Mouse (Mus musculus): ENCODE results near the gene Clk2. TPM values are rescaled to one million over a fixed set of nuclear protein-coding genes. Genes with fewer than 3 reads are reported as not detected.
"Not testable (repeated sequence)": the region's sequence is repeated elsewhere in the genome, so short reads cannot be mapped to it uniquely, and the experiment has no call there.

Clk2 gene
- total RNA-seq, 2 experiments from 2014 or later: 18.2 to 18.6 TPM

- no peak for DNase-seq
- intact Hi-C loops (cut with DNase I; ENCODE audit: low total_unique reads): loop anchor here (5.0 kb wide), 2 partner anchors 50 to 65 kb away; partner anchors contain the start of gene Rusc1
Observed at GRCm38 (mm10) chr3:89156951-89157350, 7.6 kb upstream of the Clk2 start.

- intact Hi-C loops (cut with DNase I; ENCODE audit: low total_unique reads): loop anchor here (5.0 kb wide), 2 partner anchors 51 to 66 kb away; partner anchors contain the start of gene Rusc1
Observed at GRCm38 (mm10) chr3:89158651-89159050, 5.9 kb upstream of the Clk2 start.

GRCm38 (mm10) chr3:89159211-89159610 is 5.4 kb upstream of the Clk2 start:
- peak; percentile 70 for DNase-seq
- intact Hi-C loops (cut with DNase I; ENCODE audit: low total_unique reads): loop anchor here (5.0 kb wide), 2 partner anchors 52 to 67 kb away; partner anchors contain the start of gene Rusc1

More at GRCm38 (mm10) chr3:89158651-89159050, 5.9 kb upstream of the Clk2 start:
- DNase-seq: no peak

GRCm38 (mm10) chr3:89159616-89160344 is 4.8 kb upstream of the Clk2 start, which contains the start of gene Hcn3:
Gene Hcn3 (minus strand): TSS chr3:89160196.
- intact Hi-C loops (cut with DNase I; ENCODE audit: low total_unique reads): loop anchor here (5.0 kb wide), 2 partner anchors 52 to 67 kb away; partner anchors contain the start of gene Rusc1
- peak; percentile 68 for DNase-seq

GRCm38 (mm10) chr3:89161207-89161606 is 3.4 kb upstream of the Clk2 start:
- intact Hi-C loops (cut with DNase I; ENCODE audit: low total_unique reads): not testable (repeated sequence)

GRCm38 (mm10) chr3:89161786-89162185 is 2.8 kb upstream of the Clk2 start:
- no peak for DNase-seq
- intact Hi-C loops (cut with DNase I; ENCODE audit: low total_unique reads): no loop called here

More at GRCm38 (mm10) chr3:89161207-89161606, 3.4 kb upstream of the Clk2 start:
- not testable (repeated sequence) for DNase-seq

GRCm38 (mm10) chr3:89163123-89163522 is 1.5 kb upstream of the Clk2 start:
- DNase-seq: no peak
- intact Hi-C loops (cut with DNase I; ENCODE audit: low total_unique reads): no loop called here

- no peak for DNase-seq
- intact Hi-C loops (cut with DNase I; ENCODE audit: low total_unique reads): no loop called here
Observed at GRCm38 (mm10) chr3:89163643-89164245, 851 bp upstream of the Clk2 start.

- intact Hi-C loops (cut with DNase I; ENCODE audit: low total_unique reads): no loop called here
- DNase-seq: no peak
Observed at GRCm38 (mm10) chr3:89165268-89165870, 774 bp downstream of the Clk2 start.

GRCm38 (mm10) chr3:89166945-89167344 is 2.4 kb downstream of the Clk2 start:
- intact Hi-C loops (cut with DNase I; ENCODE audit: low total_unique reads): no loop called here
- DNase-seq: no peak

GRCm38 (mm10) chr3:89174844-89175243 is 10.2 kb downstream of the Clk2 start:
- DNase-seq: no peak
- intact Hi-C loops (cut with DNase I; ENCODE audit: low total_unique reads): no loop called here

- DNase-seq: no peak
- intact Hi-C loops (cut with DNase I; ENCODE audit: low total_unique reads): no loop called here
Observed at GRCm38 (mm10) chr3:89175544-89175943, 10.9 kb downstream of the Clk2 start.

- DNase-seq: no peak
- intact Hi-C loops (cut with DNase I; ENCODE audit: low total_unique reads): no loop called here
Observed at GRCm38 (mm10) chr3:89176421-89176820, 11.8 kb downstream of the Clk2 start.

- peak; percentile 82 for DNase-seq
- intact Hi-C loops (cut with DNase I; ENCODE audit: low total_unique reads): no loop called here
Observed at GRCm38 (mm10) chr3:89177242-89178106, 12.9 kb downstream of the Clk2 start, which contains the start of gene Scamp3. Gene Scamp3 (plus strand): TSS chr3:89177473.

GRCm38 (mm10) chr3:89178107-89178385 is 13.5 kb downstream of the Clk2 start:
- no peak for DNase-seq
- intact Hi-C loops (cut with DNase I; ENCODE audit: low total_unique reads): no loop called here

- no peak for DNase-seq
- intact Hi-C loops (cut with DNase I; ENCODE audit: low total_unique reads): no loop called here
Observed at GRCm38 (mm10) chr3:89179056-89179455, 14.5 kb downstream of the Clk2 start.

GRCm38 (mm10) chr3:89181749-89182500 is 17.3 kb downstream of the Clk2 start:
- intact Hi-C loops (cut with DNase I; ENCODE audit: low total_unique reads): no loop called here
- no peak for DNase-seq

GRCm38 (mm10) chr3:89182531-89183057 is 18.0 kb downstream of the Clk2 start:
- intact Hi-C loops (cut with DNase I; ENCODE audit: low total_unique reads): no loop called here
- DNase-seq: no peak
